Mouse (Mus musculus) embryo, embryonic 11 days (tissue): Measurements from ENCODE around the gene Sestd1.

Experiments
- DNase-seq: peaks from one replicate; pipeline ENCODE4 v3.0.0-alpha.2; 2015

The Sestd1 gene

GRCm38 (mm10) chr2:77280512-77281409, at the start of gene Sestd1:
TSS of gene Sestd1 (minus strand) at chr2:77280592.
- peak; percentile 89 for DNase-seq

- no peak for DNase-seq
These were observed 46.9 kb upstream of the Sestd1 start for GRCm38 (mm10) chr2:77327246-77327645.

GRCm38 (mm10) chr2:77323739-77324138, 43.3 kb upstream of the Sestd1 start:
- DNase-seq, result peak; percentile 57

- peak; percentile 19 for DNase-seq
These were observed 42.8 kb upstream of the Sestd1 start for GRCm38 (mm10) chr2:77323156-77323555.

GRCm38 (mm10) chr2:77319196-77319595, 38.8 kb upstream of the Sestd1 start:
- no peak for DNase-seq

DNA sequence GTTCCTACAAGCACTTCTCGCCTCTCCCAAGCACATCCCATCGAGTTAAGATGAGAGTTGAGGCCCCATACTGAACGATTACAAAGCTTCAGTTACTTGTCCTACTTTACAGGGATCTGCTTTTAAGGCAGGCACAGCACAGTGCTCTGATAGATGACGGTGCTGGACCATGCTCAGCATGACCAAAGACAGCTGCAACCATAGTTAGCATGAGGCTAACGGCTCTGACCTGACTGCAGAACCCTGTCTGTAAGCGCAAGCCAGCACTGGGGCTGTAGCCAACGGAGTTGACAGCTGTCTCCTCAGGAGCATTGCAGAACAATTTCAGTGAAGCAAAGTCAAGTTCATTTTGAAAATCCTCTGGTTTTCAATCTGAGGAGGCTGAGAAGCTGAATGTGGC, 36.6 kb upstream of the Sestd1 start:
- DNase-seq, result peak; percentile 32

DNA sequence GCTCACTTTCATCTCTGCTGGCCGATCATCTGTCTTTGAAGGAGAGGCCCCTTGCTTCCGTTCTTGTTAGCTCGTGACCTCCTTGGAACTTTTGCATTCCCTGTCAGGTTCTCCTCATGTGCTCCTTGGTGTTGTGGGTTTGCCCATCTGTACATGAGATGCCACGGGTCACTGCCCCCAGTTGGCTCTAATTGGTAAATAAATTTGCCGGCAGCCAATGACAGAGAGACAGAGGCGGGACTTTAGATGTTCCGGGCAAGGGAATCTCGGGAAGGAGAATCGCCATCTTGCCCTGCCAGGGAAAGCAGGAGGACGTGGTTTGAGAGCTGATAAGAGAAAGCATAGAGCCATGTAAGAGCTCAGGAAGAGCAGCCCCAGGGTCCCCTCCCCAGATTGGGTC, 33.5 kb upstream of the Sestd1 start:
- no peak for DNase-seq

GRCm38 (mm10) chr2:77312616-77313015, 32.2 kb upstream of the Sestd1 start:
- DNase-seq, result no peak

DNA sequence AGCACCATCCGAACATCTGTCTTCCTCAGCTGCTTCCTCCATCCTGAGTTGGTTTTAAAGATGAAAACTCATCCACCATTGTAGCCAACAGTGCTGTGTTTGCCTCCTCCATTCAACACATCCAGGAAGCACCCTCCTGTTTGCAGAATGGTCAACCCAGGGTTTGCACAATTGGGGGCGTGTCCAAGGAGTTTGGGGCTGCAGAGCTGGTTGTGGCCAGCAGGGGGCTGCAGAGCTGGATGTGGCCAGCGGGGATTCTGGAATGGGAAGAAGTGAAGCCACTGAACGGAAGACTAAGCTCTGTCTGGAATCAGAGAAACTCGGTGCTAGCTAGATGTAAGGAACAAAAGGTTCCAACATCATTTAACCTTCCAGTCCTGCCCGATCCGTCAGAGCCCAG, 28.9 kb upstream of the Sestd1 start:
- DNase-seq, result peak; percentile 51

DNA sequence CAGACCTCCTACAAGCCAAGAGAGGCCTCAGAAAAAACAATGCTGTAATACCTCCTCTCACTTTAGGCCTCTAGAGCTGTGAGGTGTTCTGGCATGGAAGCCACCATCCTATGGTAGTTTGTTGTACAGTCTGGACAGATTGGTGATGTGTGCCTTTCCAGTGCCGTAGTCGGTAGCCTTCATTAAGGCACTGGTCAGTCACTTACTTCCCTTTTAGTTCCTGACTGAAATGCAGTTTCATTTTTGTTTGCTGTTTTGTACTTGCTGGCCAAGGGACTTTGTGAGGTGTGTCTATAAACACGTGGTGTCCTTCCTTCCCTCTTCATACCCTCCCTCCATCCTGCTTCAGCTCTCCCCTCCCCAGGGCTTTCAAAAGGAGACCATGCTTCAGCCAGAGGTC, 24.1 kb upstream of the Sestd1 start:
- DNase-seq, result no peak

DNA sequence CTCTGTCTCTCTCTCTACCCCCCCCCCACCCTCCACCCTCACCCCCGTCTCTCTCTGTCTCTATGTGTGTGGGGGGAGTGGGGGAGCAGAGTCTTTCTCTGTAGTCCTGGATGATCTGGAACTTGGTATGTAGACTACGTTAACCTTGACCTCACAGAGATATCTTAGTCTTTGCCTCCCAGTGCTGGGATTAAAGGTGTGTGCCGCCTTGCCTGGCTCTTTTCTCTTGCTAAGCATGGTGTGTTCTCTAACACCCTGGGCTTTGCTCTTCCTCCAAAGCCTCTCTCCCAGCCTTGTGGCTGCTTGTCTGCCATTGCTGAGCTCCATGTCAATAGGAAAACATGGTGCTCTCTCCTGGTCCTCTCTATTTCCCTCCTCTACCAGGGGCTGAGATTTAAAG, 23.3 kb upstream of the Sestd1 start:
- no peak for DNase-seq

GRCm38 (mm10) chr2:77302655-77303348, 22.4 kb upstream of the Sestd1 start:
- no peak for DNase-seq

GRCm38 (mm10) chr2:77301687-77302389, 21.4 kb upstream of the Sestd1 start:
- no peak for DNase-seq

DNA sequence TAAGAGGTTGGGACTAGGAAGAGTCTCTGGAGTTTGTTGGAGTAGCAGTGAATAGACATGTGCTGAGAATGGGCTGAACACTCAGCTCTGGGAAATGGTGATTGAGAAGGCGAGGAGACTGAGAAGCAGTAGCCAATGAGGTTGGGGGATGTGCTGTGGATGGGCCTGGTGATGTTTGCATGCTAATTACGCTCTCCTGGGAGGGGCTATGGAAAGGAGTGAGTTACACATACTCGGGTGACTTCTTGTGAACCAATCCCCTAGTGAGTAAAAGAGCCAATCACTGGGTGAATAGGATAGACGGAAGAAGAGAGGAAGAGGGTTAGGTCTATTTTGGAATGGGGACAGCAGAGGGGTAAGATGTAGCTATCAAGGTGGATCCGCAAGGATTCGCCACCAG, 9.3 kb upstream of the Sestd1 start:
- no peak for DNase-seq

DNA sequence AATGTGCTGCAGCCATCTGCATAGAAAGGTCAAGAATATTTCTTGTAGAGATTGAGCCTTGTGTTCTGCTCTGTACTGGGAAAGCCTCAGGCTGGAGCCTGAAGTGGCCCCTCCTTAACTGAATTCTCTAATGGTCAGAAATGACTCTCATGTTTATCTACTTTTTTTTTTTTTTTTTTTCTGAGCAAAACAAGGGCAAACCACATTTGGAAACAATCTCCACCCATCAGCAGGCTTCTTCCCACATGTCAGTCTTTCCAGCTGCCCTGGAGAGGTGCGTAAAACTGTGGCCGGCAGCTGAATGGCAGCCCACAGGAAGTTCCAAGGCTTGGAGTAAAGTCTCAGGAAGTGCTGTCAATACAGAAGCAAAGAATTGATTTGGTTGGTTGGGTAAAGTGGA, 6.4 kb upstream of the Sestd1 start:
- no peak for DNase-seq

DNA sequence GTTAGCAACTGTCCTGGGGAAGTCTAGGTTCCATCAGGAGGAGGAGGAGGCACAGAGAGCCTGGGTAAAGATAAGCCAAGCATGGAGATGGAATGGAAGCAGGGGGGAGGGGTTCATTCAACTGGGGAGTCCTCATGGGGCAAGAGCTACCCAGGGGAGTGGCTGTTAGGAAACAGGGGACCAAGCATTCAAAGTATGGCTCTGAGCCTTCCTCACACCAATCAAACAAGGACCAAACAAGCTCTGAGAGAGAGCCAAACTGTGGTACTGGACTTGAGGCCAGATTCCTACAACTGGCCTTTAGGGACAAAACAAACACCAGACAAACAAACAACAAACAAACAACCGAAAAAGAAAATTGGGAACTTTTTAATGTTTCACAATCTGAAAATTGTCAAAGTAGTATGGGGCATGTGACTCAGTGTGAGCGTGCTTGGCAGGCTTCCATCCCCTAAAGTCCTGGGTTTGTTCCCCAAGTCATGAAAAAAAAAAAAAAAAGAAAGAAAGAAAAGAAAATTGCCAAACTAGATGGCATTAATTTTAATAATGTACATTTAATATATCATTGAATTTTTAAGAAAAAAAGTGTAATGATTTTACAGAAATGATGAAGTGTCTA, 4.0 kb upstream of the Sestd1 start:
- no peak for DNase-seq

- peak; percentile 44 for DNase-seq
These were observed 406 bp downstream of the Sestd1 start for GRCm38 (mm10) chr2:77279861-77280511.

DNA sequence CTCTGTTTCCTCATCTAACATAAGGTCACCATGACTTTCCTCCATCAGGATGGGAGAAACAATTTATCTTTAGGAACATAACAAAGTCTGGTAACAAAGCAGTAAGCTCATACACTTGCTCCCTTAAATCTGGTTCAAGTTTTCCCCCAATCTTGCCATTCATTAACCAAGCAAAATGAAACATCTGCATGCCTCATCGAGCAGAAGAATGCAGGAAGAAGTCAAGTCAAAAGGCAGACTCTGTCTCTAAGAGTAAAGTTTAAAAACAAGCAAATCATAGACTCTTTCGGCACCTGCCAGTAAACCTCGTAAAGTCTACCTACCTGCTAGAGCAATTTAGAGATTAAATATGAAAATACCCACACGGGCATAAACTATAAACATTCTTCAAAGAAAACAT, 3.1 kb downstream of the Sestd1 start:
- DNase-seq, result no peak

DNA sequence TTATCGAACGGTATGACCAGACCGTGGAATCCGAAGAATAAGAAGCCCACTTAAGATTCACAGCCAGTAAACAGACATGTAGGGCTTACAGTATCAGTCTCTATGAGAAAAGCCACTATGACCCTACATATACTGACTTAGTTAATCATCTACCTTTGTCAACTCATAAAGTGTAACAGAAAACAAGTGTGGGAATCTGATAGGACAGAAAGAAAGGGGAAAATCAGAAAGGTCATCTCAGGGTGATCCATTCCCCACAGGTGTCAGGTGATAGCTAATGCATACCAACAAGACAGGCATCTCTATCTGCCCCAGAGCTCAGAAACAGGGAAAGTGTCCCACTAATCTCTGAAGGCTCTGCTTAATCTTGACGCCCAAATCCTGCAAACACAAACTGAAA, 4.5 kb downstream of the Sestd1 start:
- DNase-seq, result no peak

GRCm38 (mm10) chr2:77274976-77275641, 5.3 kb downstream of the Sestd1 start:
- no peak for DNase-seq

DNA sequence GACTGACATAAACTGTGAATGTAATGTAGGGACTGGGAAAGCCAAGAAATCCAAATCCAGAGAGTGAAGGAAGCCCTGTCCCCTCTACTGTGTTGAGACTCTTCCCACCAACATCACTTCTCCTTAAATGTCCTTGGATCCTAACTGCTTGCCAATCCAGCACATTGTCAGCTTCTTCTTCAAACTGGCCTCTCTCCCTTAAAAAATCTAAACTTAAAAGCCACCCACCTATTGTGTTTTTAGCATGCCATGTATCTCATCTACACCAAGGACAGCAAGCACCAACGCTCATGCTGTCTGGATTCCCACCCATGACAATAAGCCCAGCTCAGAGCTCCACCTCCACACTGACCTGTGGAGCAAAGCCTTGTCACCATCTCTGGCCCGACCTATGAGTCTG, 7.4 kb downstream of the Sestd1 start:
- DNase-seq, result no peak

DNA sequence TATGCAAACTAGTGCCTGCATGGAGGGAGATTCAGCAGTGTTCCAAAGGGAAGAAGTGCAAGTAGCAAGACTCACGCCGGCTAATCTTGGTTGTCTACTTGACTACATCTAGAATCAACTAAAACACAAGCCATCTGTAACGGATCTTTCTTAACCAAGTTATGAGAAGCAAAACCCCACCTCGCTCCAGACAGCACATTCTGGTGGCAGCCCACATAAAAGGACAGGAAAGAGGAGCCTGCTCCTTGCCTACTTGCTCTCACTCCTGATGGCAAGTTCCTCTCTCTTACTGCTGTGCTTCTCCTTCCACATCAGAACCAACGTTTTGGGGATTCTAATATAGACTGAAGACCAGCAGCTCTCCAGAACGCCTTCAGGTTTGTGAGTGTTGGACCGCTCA, 9.6 kb downstream of the Sestd1 start:
- DNase-seq, result no peak
